Mouse (Mus musculus) hindbrain, embryonic 16.5 days (tissue): ENCODE results near the gene Krtap2-4. TPM values are rescaled to one million over a fixed set of nuclear protein-coding genes. Genes with fewer than 3 reads are reported as not detected.
"Not testable (repeated sequence)": the region's sequence is repeated elsewhere in the genome, so short reads cannot be mapped to it uniquely, and the experiment has no call there.

Experiments
- ATAC-seq: fragments of 200-750 bp; cut with Nextera tagmentation; 2 replicates; pipeline ENCODE4 v1.8.0; 2017; ENCODE audit warnings: moderate TSS enrichment, moderate library complexity
- H3K27ac ChIP-seq: fragments of 300-500 bp; sonication (generic); 2 replicates; pipeline ENCODE4 v1.5.1; 2014; ENCODE audit warnings: low read depth, mild to moderate bottlenecking, control low read depth, low read length, moderate library complexity
- H3K27me3 ChIP-seq: fragments of 300-500 bp; sonication (generic); replicated peaks from 2 replicates; pipeline ENCODE4 v1.6.1; 2014; ENCODE audit warnings: low read length; ENCODE audit not compliant: control insufficient read depth, insufficient read depth
- H3K36me3 ChIP-seq: fragments of 300-500 bp; sonication (generic); 2 replicates; pipeline ENCODE4 v1.6.1; 2014; ENCODE audit warnings: mild to moderate bottlenecking, low read length, moderate library complexity, mixed read lengths; ENCODE audit not compliant: control insufficient read depth, insufficient read depth
- H3K4me1 ChIP-seq: fragments of 300-500 bp; sonication (generic); 2 replicates; pipeline ENCODE4 v1.6.1; 2014; ENCODE audit warnings: low read depth, low read length; ENCODE audit not compliant: control insufficient read depth, insufficient read depth
- H3K4me2 ChIP-seq: fragments of 300-500 bp; sonication (generic); 2 replicates; pipeline ENCODE4 v1.6.1; 2014; ENCODE audit warnings: mild to moderate bottlenecking, low read length, control low read depth, moderate library complexity
- H3K4me3 ChIP-seq: fragments of 300-500 bp; sonication (generic); 2 replicates; pipeline ENCODE4 v1.5.1; 2014; ENCODE audit warnings: mild to moderate bottlenecking, low read length, control low read depth, moderate library complexity
- H3K9ac ChIP-seq: fragments of 300-500 bp; sonication (generic); 2 replicates; pipeline ENCODE4 v1.6.1; 2014; ENCODE audit warnings: low read depth, mild to moderate bottlenecking, control low read depth, low read length, moderate library complexity
- H3K9me3 ChIP-seq: fragments of 300-500 bp; sonication (generic); 2 replicates; pipeline ENCODE4 v1.6.1; 2014; ENCODE audit warnings: mild to moderate bottlenecking, low read length, moderate library complexity; ENCODE audit not compliant: control insufficient read depth
- WGBS: fragments of 180-500 bp; shearing (Covaris S2); extraction: QIAGEN DNeasy Blood & Tissue Kit; methylation state at CpG from one replicate; pipeline ENCODE4 v1.1.7; 2014; 5-methylcytosine and 5-hydroxymethylcytosine counted together
- polyA plus RNA-seq: library from polyadenylated mRNA; unstranded; fragments of >200 nt; fragmentation: Nextera tagmentation; extraction: Ambion mirVana; gene quantifications from 2 replicates; pipeline ENCODE4 v1.2.1, GENCODE M21; 2015

Gene Krtap2-4
- polyA plus RNA-seq, 1 experiment from 2014 or later: not detected

DNA sequence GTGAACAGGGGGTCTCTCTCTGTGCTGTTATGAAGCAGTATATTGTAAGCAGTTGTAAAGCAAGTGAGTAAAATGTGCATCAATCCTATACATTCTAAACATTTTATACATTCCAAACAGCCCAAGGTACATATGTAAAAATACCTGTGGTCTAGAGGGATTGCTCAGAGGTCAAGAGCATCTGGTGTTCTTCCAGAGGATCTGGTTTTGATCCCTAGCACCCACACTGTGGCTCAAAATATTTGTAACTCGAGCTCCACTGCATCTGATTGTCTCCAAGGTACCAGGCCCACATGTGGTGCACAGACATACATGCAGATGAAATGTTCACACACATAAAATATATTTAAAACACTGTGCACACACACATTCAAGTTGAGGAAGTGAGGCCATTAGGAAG, 26.3 kb upstream of the Krtap2-4 start:
- WGBS: 69% methylated on average over 1 of the region's 1 CpGs
- H3K4me2 ChIP-seq: no peak overlapping the region
- H3K9ac ChIP-seq: no peak overlapping the region
- H3K4me3 ChIP-seq: no peak overlapping the region
- H3K27ac ChIP-seq: no peak overlapping the region
- ATAC-seq: no peak
- H3K9me3 ChIP-seq: no peaks in the 10 kb centered on the region
- no peaks in the 10 kb centered on the region for H3K27me3 ChIP-seq
- no peaks in the 10 kb centered on the region for H3K36me3 ChIP-seq
- no peaks in the 10 kb centered on the region for H3K4me1 ChIP-seq

GRCm38 (mm10) chr11:99637086-99637485, 22.4 kb upstream of the Krtap2-4 start:
- no peaks in the 10 kb centered on the region for H3K36me3 ChIP-seq
- H3K4me2 ChIP-seq: no peak overlapping the region
- H3K4me3 ChIP-seq: no peak overlapping the region
- ATAC-seq: no peak
- H3K9me3 ChIP-seq: no peaks in the 10 kb centered on the region
- no peak overlapping the region for H3K27ac ChIP-seq
- 63% methylated on average over 1 of the region's 1 CpGs for WGBS
- no peak overlapping the region for H3K9ac ChIP-seq
- H3K27me3 ChIP-seq: no peaks in the 10 kb centered on the region
- H3K4me1 ChIP-seq: no peaks in the 10 kb centered on the region

DNA sequence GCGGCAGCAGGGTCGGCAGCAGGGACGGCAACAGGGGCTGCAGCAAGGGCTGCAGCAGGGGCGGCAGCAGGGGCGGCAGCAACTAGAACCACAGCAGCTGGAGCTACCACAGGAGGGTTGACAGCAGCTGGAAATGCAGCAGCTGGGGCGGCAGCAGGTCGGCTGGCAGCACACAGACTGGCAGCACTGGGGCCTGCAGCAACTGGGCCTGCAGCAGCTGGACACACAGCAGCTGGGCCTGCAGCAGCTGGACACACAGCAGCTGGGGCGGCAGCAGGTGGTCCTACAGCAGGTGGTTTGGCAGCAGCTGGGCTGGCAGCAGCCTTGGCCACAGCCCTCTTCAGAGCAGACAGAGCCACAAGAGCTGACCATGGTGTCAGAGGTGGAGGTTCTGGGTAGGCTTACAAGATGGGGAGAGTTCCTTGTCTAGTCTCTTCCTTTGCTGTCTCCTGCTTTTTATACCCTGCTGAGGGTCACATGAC, 20.0 kb upstream of the Krtap2-4 start, which contains the start of gene Krtap4-2:
Krtap4-2 (minus strand) TSS at position 432 of the 482 bp plus-strand sequence.
- Histone ChIP-seq H3K27me3 (no peaks in the 10 kb centered on the region), H3K4me1 (no peaks in the 10 kb centered on the region), H3K36me3 (no peaks in the 10 kb centered on the region), H3K27ac (no peak within 1 kb of the TSS), H3K9me3 (no peaks in the 10 kb centered on the region), H3K9ac (no peak within 1 kb of the TSS), H3K4me3 (no peak within 1 kb of the TSS), H3K4me2 (no peak within 1 kb of the TSS)
- no peak for ATAC-seq
- 39% methylated on average over 8 of the region's 8 CpGs for WGBS

DNA sequence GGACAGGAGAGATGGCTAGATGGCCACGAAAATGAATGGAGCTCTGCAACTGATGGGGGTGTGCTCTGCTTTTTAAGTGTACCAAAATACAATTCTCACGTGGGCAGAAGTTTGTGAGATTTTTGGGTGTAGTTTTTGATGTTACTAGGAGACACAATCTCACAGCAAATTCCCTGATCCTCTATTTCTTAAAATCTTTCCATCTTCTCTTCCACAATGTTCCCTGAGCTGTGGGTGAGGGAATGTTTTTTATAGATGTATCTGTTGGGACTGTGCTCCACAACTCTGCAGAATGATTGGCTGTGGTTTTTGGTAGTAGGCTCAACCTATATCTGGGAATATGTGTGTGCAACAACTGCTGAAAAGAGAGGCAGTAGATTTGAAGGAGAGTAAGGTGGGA, 18.6 kb upstream of the Krtap2-4 start:
- no peak overlapping the region for H3K27ac ChIP-seq
- no peaks in the 10 kb centered on the region for H3K36me3 ChIP-seq
- H3K27me3 ChIP-seq: no peaks in the 10 kb centered on the region
- no peak overlapping the region for H3K4me3 ChIP-seq
- H3K9ac ChIP-seq: no peak overlapping the region
- ATAC-seq: no peak
- 69% methylated on average over 2 of the region's 2 CpGs for WGBS
- no peak overlapping the region for H3K4me2 ChIP-seq
- no peaks in the 10 kb centered on the region for H3K4me1 ChIP-seq
- no peaks in the 10 kb centered on the region for H3K9me3 ChIP-seq

- ATAC-seq: no peak
These were observed 16.2 kb upstream of the Krtap2-4 start for GRCm38 (mm10) chr11:99630890-99631289.

DNA sequence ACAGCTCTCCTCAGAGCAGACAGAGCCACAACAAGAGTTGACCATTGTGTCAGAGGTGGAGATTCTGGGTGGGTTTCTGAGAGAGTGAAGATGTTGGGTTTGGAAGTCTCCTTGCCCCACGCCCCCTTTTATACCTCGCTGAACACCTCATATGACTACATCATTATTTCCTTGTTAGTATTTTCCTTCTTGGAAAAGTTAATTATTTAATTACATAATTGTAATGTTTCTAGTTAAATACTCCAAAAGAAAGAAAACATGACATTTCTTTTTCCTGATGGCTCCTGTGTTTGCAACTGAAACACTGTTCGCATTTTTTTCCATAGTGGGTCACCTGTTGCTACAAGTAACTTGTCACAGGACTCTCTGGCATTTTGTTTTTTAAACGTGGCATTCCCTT, 13.5 kb upstream of the Krtap2-4 start, which contains the start of gene Krtap4-1:
Krtap4-1 (minus strand) TSS at position 101 of the 400 bp plus-strand sequence.
- 88% methylated on average over 4 of the region's 4 CpGs for WGBS

More at GRCm38 (mm10) chr11:99630890-99631289, 16.2 kb upstream of the Krtap2-4 start:
- Histone ChIP-seq H3K4me3 (no peak overlapping the region), H3K9ac (no peak overlapping the region), H3K9me3 (no peaks in the 10 kb centered on the region), H3K4me1 (no peaks in the 10 kb centered on the region), H3K36me3 (no peaks in the 10 kb centered on the region), H3K27me3 (no peaks in the 10 kb centered on the region), H3K27ac (no peak overlapping the region), H3K4me2 (no peak overlapping the region)
- WGBS: 82% methylated on average over 3 of the region's 3 CpGs

GRCm38 (mm10) chr11:99620335-99620734, 5.7 kb upstream of the Krtap2-4 start, which contains the start of gene Gm11562:
Gene Gm11562, minus strand, starts transcription at chr11:99620435.
- Histone ChIP-seq H3K4me1 (no peaks in the 10 kb centered on the region), H3K9me3 (no peaks in the 10 kb centered on the region), H3K27ac (no peak within 1 kb of the TSS), H3K4me2 (no peak within 1 kb of the TSS), H3K9ac (no peak within 1 kb of the TSS), H3K36me3 (no peaks in the 10 kb centered on the region), H3K4me3 (no peak within 1 kb of the TSS), H3K27me3 (no peaks in the 10 kb centered on the region)
- WGBS: 93% methylated on average over 2 of the region's 2 CpGs
- no peak for ATAC-seq

More for the DNA sequence above, 13.5 kb upstream of the Krtap2-4 start, which contains the start of gene Krtap4-1:
- no peak within 1 kb of the TSS for H3K9ac ChIP-seq
- no peaks in the 10 kb centered on the region for H3K4me1 ChIP-seq
- no peak within 1 kb of the TSS for H3K4me3 ChIP-seq
- ATAC-seq: no peak
- H3K4me2 ChIP-seq: no peak within 1 kb of the TSS
- no peaks in the 10 kb centered on the region for H3K36me3 ChIP-seq
- H3K9me3 ChIP-seq: no peaks in the 10 kb centered on the region
- H3K27ac ChIP-seq: no peak within 1 kb of the TSS
- no peaks in the 10 kb centered on the region for H3K27me3 ChIP-seq

GRCm38 (mm10) chr11:99610089-99610488, 4.6 kb downstream of the Krtap2-4 start, which contains the start of gene Gm11937:
Gene Gm11937, minus strand, starts transcription at chr11:99610189.
- not testable (repeated sequence) for H3K27me3 ChIP-seq, H3K4me2 ChIP-seq, H3K27ac ChIP-seq, H3K4me1 ChIP-seq, H3K4me3 ChIP-seq, H3K36me3 ChIP-seq, H3K9me3 ChIP-seq, H3K9ac ChIP-seq, ATAC-seq
- 85% methylated on average over 1 of the region's 2 CpGs for WGBS

GRCm38 (mm10) chr11:99609126-99609525, 5.5 kb downstream of the Krtap2-4 start:
- Histone ChIP-seq H3K9me3 (no peaks in the 10 kb centered on the region), H3K36me3 (no peaks in the 10 kb centered on the region), H3K9ac (no peak overlapping the region), H3K4me3 (no peak overlapping the region), H3K4me2 (no peak overlapping the region), H3K27me3 (no peaks in the 10 kb centered on the region), H3K27ac (no peak overlapping the region), H3K4me1 (no peaks in the 10 kb centered on the region)
- no peak for ATAC-seq
- WGBS: 68% methylated on average over 1 of the region's 1 CpGs
